Mouse (Mus musculus): ENCODE results near the gene Hspa1l.
"Not testable (repeated sequence)": the region's sequence is repeated elsewhere in the genome, so short reads cannot be mapped to it uniquely, and the experiment has no call there.

Gene Hspa1l

GRCm38 (mm10) chr17:35002153-35002865 is 29.8 kb downstream of the Hspa1l start:
- DNase-seq (ENCODE audit: low spot score in 2 of 2), result no peak

DNA sequence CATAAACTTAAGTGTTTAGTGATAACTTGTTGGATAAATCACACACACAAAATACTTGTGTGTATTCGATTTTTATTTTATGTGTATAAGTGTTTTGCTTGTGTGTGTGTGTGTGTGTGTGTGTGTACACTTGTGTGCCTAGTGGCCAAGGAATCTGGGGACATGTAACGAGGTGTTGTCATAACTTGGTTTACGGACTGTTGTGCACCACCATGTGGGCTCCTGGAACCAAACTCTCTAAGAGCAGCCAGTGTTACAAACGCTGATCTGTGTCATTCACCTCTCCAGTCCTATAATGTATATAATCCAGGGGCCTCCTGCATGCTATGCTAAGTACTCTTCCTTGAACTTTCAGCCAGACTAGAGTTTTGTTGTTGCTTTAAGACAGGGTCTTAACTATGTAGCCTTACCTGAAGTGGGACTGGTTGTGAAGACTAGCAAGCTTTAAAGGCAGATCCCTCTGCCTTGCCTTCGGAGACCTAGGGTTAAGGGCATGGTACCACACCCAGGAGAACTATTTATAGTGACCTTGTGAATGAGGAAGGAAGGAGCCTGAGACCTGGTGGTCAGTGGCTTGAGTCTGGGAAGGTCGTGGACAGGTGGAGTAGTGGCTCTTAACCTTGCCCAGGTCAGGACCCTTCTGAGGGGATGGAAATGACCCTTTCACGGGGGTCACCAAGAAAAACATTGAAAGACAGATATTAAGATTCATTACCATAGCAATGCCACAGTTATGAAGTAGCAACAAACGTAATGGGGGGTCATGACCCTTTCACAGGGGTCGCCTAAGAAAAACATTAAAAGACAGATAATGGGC is 30.7 kb downstream of the Hspa1l start:
- no peak for DNase-seq (ENCODE audit: low spot score in 2 of 2)

DNA sequence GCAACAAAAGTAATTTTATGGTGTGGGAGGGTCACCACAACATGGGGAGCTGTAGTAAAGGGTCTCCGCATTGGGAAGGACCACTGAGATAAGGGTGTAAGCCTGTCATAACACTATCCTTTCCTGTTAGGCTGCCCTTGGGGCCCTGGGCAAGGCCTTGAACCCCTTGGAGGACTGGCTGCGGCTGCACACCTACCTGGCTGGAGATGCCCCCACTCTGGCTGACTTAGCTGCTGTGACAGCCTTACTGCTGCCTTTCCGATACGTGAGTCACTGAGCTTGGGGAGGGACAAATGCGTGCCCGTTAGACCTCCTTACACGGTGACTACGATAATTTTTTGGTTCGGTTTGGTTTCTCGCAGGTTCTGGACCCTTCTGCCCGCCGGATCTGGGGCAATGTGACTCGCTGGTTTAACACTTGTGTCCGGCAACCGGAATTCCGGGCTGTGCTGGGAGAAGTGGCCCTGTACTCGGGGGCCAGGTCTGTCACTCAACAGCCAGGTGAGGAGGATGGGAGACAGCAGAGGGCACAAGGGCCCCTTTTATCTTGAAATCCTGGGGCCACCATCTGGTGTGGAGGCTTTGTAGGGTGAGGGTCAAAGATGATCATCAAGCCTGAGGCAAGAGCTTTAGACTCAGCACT is 31.7 kb downstream of the Hspa1l start:
- DNase-seq (ENCODE audit: low spot score in 2 of 2), result no peak

DNA sequence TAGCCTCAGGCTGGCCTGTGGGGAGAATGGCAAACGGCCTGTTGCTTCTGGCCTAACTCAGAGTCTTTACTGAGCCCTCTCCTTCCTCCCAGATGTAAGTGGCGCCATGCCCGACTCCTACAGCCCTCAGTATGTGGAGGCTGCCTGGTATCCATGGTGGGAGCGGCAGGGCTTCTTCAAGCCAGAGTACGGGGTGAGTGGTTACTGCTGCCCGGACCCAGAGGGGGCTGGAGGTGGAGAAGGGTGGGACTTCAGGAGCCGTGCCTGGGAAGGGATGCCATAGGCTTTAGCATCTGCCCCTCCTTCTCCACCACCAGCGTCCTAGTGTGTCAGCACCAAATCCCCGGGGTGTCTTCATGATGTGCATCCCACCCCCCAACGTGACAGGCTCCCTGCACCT is 32.7 kb downstream of the Hspa1l start:
- no peak for DNase-seq (ENCODE audit: low spot score in 2 of 2)

DNA sequence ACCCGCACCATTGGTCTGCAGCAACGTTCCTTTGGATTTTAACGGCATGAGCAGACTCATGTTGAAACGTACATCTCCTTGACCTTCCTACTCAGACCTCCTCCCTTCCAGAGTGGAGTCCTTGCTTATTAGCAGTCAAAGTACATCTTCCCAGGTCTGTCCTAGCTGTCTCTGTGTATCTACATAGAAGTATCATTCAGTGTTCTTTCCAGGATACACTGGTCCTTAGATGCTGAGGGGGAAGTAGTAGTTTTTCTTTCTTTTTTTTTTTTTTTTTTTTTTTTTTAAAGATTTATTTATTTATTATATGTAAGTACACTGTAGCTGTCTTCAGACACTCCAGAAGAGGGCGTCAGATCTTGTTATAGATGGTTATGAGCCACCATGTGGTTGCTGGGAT is 33.4 kb downstream of the Hspa1l start:
- DNase-seq (ENCODE audit: low spot score in 2 of 2), result not testable (repeated sequence)

DNA sequence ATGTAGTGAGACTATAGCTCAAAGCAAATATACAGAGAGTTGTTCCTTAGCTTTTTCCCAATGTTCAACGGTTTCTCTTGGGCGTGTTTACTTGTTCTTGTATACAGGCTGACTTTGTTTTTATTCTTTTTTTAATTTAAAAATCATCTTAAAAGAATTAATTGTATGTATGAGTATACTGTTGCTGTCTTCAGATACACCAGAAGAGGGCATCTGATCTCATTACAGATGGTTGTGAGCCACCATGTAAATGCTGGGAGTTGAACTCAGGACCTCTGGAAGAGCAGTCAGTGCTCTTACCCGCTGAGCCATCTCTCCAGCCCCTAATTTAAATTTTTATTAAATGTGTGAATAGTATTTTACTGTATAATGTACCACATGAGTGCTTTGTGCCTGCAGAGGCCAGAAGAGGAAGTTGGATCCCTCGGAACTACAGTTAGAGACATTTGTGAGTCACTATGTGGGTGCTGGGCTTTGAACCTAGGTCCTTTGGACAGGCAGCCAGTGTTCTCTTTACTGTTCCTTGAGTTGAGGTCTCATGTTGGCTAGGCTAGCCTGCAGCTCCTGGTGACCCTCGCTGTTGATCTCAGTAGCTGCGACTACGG is 35.0 kb downstream of the Hspa1l start:
- DNase-seq (ENCODE audit: low spot score in 2 of 2), result no peak

GRCm38 (mm10) chr17:35009586-35009985 is 37.1 kb downstream of the Hspa1l start:
- DNase-seq (ENCODE audit: low spot score in 2 of 2), result no peak

DNA sequence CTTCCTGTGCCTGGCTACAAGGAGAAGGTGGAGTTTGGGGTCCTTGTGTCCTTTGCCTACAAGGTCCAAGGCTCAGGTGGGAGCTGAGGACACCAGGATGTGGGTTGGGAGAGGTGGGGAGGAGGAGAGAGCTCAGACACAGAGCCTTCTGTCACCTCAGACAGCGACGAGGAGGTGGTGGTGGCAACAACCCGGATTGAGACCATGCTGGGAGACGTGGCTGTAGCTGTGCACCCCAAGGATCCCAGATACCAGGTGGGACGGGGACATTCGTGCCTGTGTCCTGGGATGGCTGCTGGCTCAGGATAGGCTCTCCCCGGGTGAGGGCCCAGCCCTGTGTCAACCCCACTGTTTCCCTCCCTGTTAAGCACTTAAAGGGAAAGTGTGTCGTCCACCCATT is 38.9 kb downstream of the Hspa1l start:
- DNase-seq (ENCODE audit: low spot score in 2 of 2), result no peak

- no peak for DNase-seq (ENCODE audit: low spot score in 2 of 2)
Measured at GRCm38 (mm10) chr17:35012430-35012829, 39.9 kb downstream of the Hspa1l start.

GRCm38 (mm10) chr17:35013221-35013620 is 40.7 kb downstream of the Hspa1l start:
- DNase-seq (ENCODE audit: low spot score in 2 of 2), result no peak

GRCm38 (mm10) chr17:35015296-35015695 is 42.8 kb downstream of the Hspa1l start:
- no peak for DNase-seq (ENCODE audit: low spot score in 2 of 2)

- peak; percentile 60 to 82 for DNase-seq (ENCODE audit: low spot score in 2 of 2)
Measured at GRCm38 (mm10) chr17:35016376-35016775, 43.9 kb downstream of the Hspa1l start, which contains the start of gene Vwa7. Gene Vwa7, plus strand, starts transcription at chr17:35016579.

GRCm38 (mm10) chr17:35016791-35017705 is 44.5 kb downstream of the Hspa1l start:
- DNase-seq (ENCODE audit: low spot score in 2 of 2), result no peak

DNA sequence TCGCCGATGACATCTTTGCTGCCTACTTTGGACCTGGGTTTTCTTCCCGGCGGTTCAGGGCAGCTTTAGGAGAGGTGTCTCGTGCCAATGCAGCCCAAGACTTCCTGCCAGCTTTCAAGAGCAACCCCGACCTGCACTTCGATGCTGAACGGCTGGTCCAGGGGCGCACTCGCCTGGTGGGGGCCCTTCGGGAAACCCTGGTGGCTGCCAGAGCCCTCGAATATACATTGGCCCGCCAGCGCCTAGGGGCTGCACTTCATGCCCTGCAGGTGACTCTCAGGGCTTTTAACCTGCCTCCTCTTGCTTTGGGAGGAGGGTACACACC is 45.2 kb downstream of the Hspa1l start:
- no peak for DNase-seq (ENCODE audit: low spot score in 2 of 2)

DNA sequence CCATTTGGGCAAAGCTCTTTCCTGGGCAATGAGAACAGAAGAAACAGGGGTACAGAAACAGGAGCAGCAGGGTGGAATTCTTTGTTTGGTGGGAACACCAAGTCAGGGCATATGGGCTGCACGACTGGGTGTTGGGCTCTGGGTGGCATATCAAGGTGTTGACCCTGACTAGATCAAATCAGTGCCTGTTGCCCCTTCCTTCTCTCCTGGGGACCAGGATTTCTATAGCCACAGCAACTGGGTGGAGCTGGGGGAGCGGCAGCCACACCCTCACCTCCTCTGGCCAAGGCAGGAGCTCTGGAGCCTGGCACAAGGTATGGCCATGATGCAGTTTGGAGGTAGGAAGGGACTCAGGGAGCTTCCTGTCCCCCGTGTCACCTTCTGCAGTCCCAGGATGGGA is 45.7 kb downstream of the Hspa1l start:
- DNase-seq (ENCODE audit: low spot score in 2 of 2), result no peak

GRCm38 (mm10) chr17:35019894-35020293 is 47.4 kb downstream of the Hspa1l start:
- DNase-seq (ENCODE audit: low spot score in 2 of 2), result no peak

- DNase-seq (ENCODE audit: low spot score in 2 of 2), result no peak
Measured at GRCm38 (mm10) chr17:35020551-35020950, 48.0 kb downstream of the Hspa1l start.

DNA sequence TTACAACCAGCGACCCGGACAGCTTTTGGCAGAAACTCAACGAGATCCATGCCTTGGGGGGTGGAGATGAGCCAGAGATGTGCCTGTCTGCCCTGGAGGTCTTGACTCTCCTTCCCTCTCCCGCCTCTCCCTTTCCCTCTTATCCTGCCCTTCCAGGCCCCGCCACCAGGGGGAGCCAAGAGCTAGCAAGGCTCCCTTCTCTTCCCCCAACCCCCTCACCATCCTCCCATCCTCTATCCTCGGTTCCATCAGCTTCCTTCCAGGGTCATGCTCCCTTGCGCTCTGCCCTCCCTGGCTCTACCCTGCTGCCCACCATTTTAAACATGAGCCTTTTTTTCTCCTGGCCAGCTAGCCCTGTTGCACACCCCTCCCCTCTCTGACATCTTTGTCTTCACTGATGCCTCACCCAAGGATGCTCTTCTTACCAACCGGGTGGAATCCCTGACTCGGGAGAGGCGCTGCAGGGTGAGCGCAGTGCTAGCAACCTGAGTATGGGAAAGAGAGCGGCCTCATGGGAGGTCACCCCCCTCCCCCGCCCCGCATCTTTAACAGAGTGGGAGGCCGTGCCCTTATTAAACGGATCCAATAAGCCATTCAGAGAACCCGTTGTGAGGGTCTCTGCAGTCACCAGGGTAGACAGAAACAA is 48.8 kb downstream of the Hspa1l start:
- peak; percentile 80 to 96 for DNase-seq (ENCODE audit: low spot score in 2 of 2)

GRCm38 (mm10) chr17:35021842-35022477 is 49.5 kb downstream of the Hspa1l start:
- DNase-seq (ENCODE audit: low spot score in 2 of 2), result no peak

DNA sequence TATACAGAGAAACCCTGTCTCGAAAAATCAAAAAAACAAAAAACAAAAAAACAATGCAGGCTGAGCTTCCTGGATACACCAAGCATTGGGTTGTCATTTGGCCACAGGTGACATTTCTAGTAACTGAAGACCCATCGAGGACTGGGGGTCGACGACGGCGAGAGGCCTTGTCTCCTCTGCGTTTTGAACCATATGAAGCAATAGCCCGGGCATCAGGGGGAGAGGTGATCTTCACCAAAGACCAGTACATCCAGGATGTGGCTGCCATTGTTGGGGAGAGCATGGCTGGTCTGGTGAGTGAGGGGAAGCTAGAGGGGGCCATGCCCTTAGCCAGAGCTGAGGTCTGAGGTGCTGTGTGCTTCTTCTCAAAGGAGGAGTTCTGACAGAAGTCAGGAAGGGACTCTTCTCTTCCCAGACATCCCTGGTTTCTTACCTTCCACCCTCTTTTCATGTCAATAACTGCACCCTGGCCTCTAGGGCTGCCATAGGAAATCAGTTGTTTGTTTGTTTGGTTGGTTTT is 50.1 kb downstream of the Hspa1l start:
- DNase-seq (ENCODE audit: low spot score in 2 of 2), result no peak
